Mouse (Mus musculus) ES-E14 (cell line): ENCODE results near the gene Gpr158.

Experiments used
- CHD2 ChIP-seq: IDR thresholded peaks from 2 replicates; pipeline ENCODE4 v1.6.1; 2014; ENCODE audit warnings: mild to moderate bottlenecking, low read depth, low read length, inconsistent platforms
- HCFC1 ChIP-seq: IDR thresholded peaks from 2 replicates; pipeline ENCODE4 v1.6.1; 2012; ENCODE audit warnings: low read length, inconsistent platforms, borderline replicate concordance; ENCODE audit not compliant: insufficient read depth

DNA sequence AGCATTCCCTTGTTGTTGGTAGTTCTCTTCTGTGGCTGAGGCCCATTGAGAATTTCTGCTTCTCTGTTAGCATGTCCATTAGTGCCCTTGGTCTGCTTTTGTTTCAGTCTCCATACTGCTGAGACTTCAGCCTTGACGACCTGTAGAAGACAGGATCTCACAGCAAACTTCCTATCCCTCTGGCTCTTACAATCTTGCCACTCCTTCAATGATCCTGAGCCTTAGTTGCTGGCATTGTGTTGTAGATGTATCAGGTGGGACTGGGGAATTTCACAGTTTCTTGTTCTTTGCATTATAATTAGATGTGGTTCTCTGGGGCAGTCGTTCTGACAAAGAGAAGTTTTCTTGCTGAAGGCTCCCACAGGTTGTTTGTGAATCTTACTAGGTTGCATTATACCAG lies 25.4 kb downstream of the Gpr158 start:
- TF ChIP-seq CHD2, result peak; percentile 61
- TF ChIP-seq HCFC1, result no peak
